Mouse (Mus musculus) mesoderm, embryonic 11.5 days (tissue): Measurements from ENCODE around the gene Tcf12.

Experiments
- DNase-seq: peaks from one replicate; pipeline ENCODE4 v3.0.0-alpha.2; 2012; ENCODE audit warnings: low read depth, low spot score

Gene Tcf12

DNA sequence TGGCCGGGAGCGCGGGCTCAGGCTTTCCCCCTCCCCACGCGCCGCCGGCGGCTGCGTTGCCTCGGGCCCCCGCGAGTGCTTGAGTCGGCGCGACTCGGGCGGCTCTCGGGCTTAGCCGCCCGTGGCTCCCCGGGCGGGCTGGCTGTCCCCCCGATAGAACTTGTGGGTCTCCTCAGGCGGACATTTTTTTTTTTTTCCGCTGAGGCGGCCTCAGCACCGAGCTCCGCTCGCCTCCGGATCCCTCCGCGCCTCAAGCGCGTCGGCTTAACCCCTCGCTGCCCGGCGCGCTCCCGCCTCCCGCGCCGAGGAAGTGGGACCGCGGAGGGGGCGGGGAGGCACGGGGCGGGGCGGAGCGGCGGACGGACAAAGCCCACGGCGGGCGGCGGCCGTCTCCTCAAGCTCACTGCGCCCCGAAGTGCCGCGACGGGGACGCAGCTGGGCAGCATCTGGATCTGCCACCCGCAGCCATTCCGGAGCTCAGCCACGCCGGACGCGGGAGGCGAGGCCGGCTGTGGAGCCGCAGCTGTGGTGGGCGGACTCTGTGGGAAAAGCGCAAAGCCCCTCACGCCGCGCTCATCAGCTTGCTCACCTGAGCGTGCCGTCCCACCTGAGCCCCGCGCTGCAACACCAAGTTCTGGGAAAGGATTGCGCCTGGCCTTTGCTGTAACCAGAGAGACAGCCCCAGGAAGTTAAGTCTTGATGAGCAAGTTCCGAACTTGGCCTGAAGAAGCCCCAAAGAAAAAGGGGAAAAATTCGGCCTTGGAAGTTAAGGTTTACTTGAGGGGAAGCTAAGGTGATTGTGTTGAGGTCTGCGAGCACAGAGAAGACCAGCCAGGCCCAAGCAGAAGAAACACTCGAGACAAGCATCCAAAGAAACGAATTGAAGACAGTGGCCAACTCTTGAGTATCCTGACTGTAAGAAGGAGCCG, at the start of gene Tcf12:
Gene Tcf12, minus strand, starts transcription at position 250 of the 929 bp plus-strand sequence.
- DNase-seq, result peak; percentile 97

DNA sequence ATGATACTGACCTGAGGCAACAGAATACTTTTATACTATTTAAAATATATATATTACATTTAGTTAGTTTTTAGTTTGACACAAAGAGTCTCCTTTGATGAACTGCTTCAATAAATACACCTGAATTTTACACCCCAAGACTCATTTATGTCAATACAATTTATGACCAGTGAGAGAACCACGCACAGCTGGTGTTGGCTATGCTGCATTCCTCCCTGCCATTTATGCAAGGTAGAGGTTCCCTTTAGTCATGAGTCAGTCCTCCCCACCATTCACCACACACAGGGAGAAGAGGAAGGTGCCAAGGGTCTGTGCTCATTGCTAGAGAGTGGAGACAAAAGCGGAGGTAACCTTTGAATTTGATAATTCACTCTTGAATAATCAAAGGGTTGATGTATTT, 46.7 kb upstream of the Tcf12 start:
- peak; percentile 34 for DNase-seq

DNA sequence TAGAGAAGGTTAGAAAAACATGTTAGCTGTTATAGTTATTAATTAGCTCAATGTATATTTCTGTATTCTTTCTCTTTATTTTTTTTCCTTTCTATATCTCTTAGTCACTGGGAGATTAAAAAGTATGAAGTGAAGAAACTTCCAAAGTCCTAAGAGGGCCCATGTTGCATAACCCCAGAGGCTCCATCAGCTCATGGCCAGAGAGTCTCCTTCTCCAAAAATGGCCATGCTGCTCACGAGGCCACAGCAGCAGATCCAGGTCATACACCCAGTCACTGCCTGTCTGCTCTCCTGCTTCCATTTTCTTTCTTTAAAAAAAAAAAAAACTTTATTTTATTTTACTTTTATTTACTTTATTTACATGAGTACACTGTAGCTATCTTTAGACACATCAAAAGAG, 45.4 kb upstream of the Tcf12 start:
- no peak for DNase-seq

DNA sequence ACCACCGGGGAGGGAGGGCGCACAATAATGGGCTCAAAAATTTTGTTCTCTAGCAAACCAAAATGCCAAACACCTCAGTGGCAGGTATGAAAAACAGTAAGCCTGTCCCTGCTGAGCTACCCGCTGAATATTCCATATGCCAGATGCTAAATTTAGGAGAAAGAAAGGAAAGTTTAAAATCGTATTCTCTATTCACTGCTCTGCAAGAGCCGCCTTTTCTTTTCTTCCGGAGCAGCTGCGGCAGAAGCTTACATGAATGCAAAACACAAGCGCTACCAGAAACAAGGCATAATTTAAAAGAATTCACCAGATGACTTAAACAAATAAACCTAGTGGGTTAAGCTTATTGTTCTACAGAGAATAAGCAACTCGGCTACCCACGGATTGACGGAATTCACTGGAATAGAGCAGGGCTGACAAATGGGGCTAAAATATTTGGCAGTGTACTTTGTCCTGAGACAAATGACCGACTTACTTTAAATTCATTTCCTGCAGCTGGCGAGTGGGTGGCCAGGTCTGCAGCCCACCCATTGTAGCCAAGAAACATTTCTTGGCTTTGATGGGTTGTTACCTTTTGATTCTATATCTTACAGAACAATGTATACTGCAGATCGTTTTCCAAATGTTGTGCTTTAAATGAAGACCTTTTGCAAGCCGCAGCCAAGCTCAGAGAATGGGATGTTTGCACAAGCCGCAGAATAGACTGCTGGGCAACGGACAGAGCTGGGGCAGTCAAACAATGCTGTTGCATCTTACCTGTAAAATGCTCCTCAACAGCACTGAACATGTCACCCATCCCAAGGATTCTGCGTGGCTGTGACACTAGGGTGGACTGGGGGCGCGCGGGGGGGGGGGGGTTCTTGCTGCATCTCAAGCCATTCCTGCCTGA, 43.8 kb upstream of the Tcf12 start:
- DNase-seq, result peak; percentile 54

DNA sequence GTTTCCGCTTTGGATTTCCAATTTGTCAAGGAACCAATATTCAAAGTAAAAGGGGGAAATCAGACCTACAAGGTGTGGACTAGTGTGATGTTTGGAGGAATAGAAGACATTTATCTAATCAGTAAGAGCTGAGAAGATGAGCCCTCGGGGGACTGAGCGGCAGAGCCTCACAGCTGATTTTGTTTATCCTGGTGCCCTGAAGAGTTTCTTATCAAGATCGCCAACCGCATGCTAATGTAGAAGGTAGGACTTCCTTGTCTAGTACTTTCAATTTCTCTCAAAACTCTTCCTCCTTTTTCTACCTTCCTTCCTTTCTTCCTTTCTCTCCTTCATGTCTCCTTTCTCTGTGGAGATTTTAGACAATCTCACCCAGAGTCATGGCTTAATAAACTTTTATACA, 32.5 kb upstream of the Tcf12 start:
- no peak for DNase-seq

DNA sequence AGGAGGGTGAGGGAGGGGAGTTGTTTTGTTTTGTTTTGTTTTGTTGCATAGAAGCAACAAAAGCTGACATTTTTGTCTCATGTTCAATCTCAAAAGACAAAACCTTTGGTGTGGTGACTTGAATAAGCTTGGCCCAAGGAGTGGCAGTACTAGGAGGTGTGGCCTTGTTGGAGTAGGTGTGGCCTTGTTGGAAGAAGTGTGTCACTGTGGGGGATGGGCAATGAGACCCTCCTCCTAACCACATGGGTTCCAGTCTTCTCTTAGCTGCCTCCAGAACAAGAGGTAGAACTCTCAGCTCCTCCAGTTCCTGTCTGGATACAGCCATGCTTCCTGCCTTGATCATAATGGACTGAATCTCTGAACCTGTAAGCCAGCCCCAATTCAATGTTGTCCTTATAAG, 26.2 kb upstream of the Tcf12 start:
- DNase-seq, result no peak

DNA sequence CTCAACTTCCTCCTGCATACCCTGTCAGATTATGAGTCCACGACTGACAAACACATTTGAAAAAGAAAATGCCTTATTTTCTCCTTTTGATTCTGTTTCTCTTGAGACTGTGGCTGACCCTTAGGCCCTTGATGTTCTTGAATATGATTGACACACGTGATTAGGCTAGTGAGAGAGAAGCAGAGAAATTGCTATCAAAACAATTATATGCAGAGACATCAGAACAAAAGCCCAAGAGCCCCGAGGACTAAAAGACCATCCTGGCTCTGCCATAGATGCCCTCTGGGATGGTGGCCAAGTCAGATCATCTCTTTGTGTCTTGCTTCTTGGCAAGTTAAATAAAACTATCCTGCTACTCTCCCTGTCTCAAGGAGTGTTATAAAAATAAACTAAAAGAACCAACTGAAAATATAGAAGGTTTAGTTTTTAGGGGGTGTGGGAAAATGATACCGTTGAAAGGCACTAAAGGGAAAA, 22.1 kb upstream of the Tcf12 start:
- DNase-seq, result no peak

DNA sequence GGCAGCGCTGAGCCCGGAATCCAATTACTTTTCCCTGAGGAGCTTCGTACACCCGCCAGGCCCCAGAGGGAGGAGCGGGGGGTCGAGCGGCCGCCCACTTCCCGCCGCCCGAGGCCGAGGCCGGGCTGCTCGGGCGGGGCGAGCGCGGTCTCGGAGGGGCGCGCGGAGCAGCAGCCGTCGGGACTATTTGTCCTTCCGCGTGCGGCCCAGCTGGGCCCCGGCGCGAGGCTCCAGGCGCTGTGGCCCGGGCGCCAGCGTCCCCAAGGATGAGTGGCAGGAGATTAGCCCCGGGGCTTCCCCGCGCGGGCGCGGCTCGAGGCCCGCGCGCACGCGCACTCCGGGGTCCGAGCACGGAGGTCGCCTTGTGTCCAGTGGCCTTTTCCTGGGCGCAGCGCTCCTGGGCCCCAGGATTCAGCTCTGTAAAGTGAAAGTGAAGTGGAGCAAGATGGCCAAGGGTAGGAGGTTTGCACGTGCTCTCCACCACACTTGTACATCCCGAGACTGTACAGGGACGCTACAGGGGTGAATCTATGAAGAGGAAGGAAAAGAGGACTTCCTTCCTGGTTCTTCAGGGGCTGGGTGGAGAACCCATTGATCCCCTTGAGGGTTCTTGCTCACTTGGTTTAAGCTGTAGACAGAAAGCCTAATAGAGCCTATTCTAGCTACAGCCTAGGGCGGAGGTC, 21.6 kb upstream of the Tcf12 start:
- peak; percentile 92 for DNase-seq

DNA sequence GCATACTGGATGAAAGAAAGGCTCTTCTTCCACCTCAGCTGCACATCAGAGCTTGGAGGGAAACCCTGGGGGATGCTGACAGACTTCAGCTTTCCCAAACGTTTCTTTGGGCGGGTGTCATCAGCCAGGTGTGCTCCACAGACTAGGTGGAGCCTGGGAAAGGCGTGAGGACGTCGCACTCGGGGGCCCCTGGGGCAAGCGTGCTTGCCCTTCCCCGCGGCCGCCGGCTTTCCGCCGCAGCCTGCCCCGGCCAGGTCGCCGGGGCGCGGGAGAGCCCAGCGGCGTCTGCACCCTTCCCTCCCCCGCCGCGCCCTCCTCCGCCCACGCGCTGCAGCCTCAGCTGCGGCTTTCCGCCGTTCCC, 21.0 kb upstream of the Tcf12 start:
- DNase-seq, result no peak

DNA sequence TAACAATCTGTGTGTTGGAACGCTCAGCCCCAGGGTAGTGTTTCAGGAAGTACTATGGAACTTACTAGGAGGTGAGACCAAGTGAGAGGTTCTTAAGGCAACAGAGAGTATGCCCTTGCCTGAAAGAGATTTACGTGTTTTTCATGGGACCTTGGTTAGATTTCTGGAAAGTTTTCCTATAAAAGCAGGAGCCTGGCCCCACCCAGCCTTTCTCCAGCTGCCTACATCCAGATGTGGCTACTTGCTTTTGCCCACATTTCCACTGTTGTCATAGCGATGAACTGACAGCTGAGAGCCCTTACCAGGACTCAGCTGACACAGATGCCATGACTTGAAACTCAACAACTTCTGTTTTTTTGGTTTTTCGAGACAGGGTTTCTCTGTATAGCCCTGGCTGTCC, 18.2 kb upstream of the Tcf12 start:
- DNase-seq, result no peak

DNA sequence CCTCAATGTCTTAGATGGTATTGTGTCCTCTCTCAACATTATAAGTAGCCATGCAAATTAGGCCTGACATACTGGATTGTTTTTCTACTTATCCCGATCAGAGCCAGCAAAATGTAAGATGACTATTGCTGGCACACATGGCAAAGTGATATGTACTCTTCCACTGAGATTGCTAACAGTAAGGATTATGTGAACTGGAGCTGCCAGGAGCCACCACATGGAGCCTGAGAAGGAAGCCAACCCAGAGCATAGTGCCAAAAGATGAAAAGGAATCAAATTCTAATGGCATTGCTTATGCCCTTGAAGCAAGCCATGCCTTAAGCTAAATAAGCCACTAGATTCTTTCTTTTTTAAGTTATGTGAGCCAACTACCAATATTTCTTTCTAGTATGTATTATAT, 13.8 kb upstream of the Tcf12 start:
- DNase-seq, result no peak

DNA sequence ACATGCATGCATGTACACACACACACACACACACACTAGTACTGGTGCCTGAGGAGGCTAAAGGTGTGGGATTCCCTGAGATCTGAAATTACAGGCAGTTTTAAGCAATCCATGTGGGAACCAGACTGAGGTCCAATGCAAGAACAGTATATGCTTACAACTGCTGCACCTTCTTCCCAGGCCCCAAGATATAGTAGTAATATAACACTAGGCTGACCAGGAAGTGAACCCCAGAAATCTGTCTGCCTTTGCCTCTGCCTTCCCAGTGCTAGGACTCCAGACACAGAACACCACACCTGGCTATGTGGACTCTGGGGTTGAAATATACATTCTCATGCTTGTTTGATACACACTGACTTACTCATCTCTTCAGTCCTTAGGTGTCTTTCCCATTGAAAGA, 6.8 kb upstream of the Tcf12 start:
- DNase-seq, result no peak

DNA sequence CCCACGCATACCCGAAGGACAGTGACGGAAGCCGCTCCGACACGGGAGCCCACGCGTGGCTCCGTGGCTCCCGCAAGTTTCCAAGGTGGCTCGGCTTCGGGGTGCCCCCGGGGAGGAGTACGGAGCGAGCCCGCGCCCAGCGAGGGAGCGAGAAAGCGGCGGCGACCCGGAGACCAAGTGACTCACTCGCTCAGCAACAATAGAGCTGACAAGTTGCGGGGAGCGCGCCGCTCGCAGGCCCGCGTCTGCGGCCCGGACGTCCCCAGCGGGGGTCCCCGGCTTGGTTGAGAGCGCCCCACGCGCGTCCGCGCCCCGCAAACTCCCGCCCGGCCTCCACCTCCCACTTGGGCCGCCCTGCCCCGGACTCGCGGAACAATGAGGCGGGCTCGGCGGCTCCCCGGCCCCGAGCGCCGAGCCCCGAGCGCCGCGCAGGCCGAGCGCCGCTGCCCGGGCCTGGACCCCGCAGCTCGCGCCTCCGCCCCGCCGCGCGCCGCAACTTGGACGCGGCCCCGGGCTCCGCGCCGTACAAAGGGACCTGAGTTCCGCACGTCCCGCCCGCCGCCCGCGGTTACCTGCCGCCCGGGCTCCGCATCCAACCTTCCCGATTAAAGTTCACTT, 558 bp downstream of the Tcf12 start:
- DNase-seq, result peak; percentile 73

DNA sequence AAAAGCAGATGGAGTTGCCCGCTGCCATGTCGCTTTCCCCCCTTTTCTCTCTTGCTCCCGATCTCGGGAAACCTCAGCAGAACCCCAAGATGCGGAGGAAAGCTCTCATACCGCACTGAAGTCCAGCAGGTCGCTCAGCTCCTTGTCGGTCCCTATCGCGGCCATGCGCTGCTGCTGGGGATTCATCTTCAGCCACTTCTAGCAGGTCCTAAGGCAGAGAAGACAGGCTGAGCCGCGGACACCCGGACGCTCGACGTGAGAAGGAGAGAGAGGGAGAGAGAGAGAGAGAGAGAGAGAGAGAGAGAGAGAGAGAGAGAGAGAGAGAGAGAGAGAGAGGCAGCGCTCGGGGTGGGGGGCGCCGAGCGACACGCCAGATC, 1.1 kb downstream of the Tcf12 start:
- peak; percentile 58 for DNase-seq

DNA sequence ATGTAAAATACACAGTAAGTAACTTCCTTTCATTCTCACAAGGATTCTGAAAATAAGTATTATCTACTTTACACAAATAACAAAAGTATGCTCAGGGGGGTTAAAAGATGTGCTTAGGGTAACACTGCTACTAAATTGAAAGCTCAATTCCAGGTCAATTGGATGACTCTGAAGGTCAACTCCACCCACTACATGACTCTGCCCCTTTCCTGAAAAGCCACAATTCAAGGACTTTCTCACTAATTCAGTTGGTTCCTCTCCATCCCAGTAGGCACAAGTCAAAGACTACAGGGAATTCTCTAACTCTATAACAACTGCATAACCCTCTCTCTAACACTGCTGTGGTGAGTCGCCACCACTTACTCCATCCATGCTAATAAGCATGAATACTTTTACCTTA, 8.2 kb downstream of the Tcf12 start:
- DNase-seq, result no peak

DNA sequence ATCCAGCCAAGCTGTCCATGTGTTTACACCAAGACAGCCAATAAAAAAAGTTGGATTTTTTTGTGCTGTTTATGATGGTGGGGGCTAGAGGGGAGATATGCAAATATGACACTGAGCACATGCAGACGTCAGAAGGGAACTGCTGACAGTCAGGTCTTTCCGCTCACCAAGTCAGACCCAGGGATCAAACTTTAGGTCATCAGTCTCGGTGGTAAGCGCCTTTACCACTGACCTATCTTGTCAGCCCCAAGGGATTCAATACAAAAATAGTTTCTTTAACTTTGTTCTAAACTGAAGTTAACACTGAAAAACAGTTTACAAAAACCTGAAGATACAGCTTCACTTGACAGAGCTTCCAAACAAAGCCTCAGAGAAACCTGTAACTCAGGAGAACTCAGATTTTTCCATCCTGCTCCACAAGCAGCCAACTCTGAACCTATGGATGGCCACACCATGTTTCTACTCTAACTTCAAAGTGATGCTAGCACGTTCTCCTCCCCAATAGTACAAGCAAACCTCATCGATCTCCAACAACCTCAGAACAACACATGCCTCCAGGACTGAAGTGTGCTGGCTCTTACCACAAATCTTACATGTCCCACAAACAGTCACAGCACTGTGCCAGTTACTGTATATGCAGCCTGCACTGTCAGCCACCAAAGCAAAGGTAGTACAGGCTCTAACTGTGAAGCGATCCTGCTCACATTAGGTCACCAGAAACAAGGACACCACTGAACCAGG, 11.6 kb downstream of the Tcf12 start:
- no peak for DNase-seq

DNA sequence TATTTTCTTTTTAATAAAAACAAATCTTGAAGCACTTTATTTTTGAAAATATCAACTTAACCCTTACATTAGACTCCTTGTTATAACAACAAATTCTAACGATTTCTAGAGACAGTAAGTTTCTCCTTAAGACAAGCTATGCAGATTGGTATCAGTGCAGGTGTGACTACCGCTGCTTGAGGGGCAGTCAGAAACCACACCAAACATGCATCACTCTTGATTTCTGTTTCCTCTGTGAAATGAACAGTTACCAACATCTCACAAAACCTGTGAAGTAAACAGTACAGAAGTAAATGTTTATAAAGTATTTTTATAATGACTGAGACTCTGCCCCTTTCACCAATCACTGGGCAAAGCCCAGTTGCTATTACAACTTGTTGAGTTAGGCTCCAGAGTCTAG, 13.6 kb downstream of the Tcf12 start:
- no peak for DNase-seq

DNA sequence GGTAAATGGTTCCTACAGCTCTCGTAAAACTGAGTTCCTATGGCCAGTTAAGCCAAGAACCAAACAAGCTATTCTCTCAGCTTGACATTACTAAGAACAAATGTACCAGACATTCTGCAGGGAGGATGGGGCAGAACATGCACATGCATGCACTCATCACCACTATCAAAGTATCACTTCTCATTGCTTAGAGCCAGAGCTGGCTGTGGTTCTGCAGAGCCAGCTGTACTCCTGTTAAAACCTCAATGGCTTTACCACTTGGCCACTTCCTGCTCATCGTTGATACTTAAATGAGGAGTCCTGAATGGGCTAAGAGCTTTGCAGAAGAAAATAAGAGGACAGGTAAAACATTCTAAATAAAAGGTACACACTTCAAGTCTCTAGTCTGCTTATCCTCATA, 14.6 kb downstream of the Tcf12 start:
- DNase-seq, result no peak

DNA sequence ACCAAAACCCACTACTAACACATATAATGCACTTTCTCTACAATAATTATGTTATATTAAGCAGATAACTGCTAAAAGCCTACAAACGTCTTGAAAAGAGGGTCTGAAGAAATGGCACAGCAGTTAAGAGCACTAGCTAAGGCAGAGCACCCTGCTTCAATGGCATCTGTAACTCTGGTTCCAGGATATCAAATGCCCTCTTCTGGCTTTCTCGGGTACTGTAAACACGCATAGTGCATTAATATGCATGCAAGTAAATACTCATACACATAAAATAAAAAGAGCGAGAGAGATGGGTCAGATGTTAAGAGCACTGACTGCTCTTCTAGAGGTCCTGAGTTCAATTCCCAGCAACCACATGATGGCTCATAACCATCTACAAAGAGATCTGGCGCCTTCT, 17.0 kb downstream of the Tcf12 start:
- peak; percentile 43 for DNase-seq

DNA sequence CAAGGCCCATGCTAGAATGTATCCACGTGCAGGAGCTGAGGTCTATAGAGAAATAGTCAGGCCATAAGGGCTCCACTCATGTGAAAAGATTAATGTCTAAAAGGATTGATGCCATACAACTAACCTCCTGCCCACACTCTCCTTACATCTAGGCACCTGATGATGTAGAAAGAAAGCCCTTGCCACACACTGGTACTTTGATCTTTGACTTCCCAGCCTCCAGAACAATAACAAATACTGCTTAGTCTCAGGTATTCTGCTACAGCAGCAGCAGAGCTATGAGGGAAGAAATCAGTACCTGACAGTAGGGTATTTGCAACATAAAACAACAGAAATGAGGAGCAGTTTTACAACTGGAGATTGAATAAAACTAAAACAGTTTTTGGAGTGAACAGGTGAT, 19.5 kb downstream of the Tcf12 start:
- no peak for DNase-seq
